Comparison of ENCODE assay signal across 11 mouse cellular contexts in genomic region chr8:79360774-79361527, GRCm38 (mm10). TPM values are rescaled to one million over a fixed set of nuclear protein-coding genes. Genes with fewer than 3 reads are reported as not detected.
DNase-seq lines count a peak whose midpoint lies in the region; ATAC-seq and TF ChIP-seq lines count a peak whose summit lies in the region.
"Had no signal": no experiment of that assay in that cellular context is flagged by ENCODE, and none has a peak within 500 bp of the region (broad histone marks: within the 10 kb centered on the region; RNA-seq: fewer than 3 reads in every experiment).

No protein-coding gene starts in this region.

- H3K36me3 ChIP-seq in heart, embryonic 13.5 days: peaks cover 51% of the 10 kb centered on the region
- 0 out of 2 replicates have a peak, but pooled peaks cover 2% of the 10 kb centered on the region for H3K36me3 ChIP-seq in hindbrain, embryonic 16.5 days (ENCODE audit: control insufficient read depth, insufficient read depth, low read length)
- peaks cover 5% of the 10 kb centered on the region; the same call in 1 of the 2 replicates for H3K36me3 ChIP-seq in stomach, embryonic 14.5 days (ENCODE audit: control insufficient read depth, insufficient read depth, low read length)

- no peak for TF ChIP-seq CTCF in lung, adult 2 months (IDR thresholded peaks at IDR 0.05; ENCODE audit: insufficient read depth, low read length)

- no peak overlapping the region for H3K4me3 ChIP-seq in heart, embryonic 13.5 days
- H3K4me3 ChIP-seq in lung, adult 2 months (replicated peaks; ENCODE audit: extremely low read depth, low read depth, low read length): no peak overlapping the region
- no peak overlapping the region for H3K4me3 ChIP-seq in hindbrain, embryonic 16.5 days (ENCODE audit: low read length)
- no peak overlapping the region for H3K4me3 ChIP-seq in stomach, embryonic 14.5 days (ENCODE audit: low read depth, low read length)
- H3K4me3 ChIP-seq: embryonic facial prominence, embryonic 10.5 days; megakaryocyte, embryonic 14.5 days had no signal

- no peak for TF ChIP-seq POLR2A in lung, adult 2 months (IDR thresholded peaks at IDR 0.05; ENCODE audit: borderline replicate concordance, extremely low read depth, low read depth, low read length)

- no peak for DNase-seq in heart, adult 11 months
- peak; percentile 24 for DNase-seq in lung, postnatal 36 days
- DNase-seq in lung, adult 2 months: no peak
- no peak for DNase-seq in spleen, adult 18-20 months
- no peak for DNase-seq in gastrocnemius, postnatal 25 days
- DNase-seq: thymus, adult 2 months had no signal

- H3K27ac ChIP-seq in heart, embryonic 13.5 days (replicated peaks): peak overlapping the region; percentile 62
- peak overlapping the region; percentile 40 for H3K27ac ChIP-seq in hindbrain, embryonic 16.5 days (ENCODE audit: low read depth, low read length)
- H3K27ac ChIP-seq in stomach, embryonic 14.5 days (ENCODE audit: low read length): peak overlapping the region; percentile 55; the same call in 1 of the 2 replicates
- H3K27ac ChIP-seq: embryonic facial prominence, embryonic 10.5 days had no signal

- WGBS in heart, embryonic 13.5 days: 62% methylated on average over 6 of the region's 6 CpGs
- WGBS in lung, adult 2 months: 73% methylated on average over 6 of the region's 6 CpGs
- WGBS in hindbrain, embryonic 16.5 days: 52% methylated on average over 6 of the region's 6 CpGs
- WGBS in stomach, embryonic 14.5 days: 42% methylated on average over 6 of the region's 6 CpGs

- 0 out of 2 replicates have a peak overlapping the region, but pooled peaks have one; percentile 10 for H3K9ac ChIP-seq in heart, embryonic 13.5 days
- H3K9ac ChIP-seq in hindbrain, embryonic 16.5 days (ENCODE audit: low read depth, low read length): no peak overlapping the region
- no peak overlapping the region for H3K9ac ChIP-seq in stomach, embryonic 14.5 days (replicated peaks; ENCODE audit: low read depth, low read length)

- H3K4me2 ChIP-seq in heart, embryonic 13.5 days: no peak overlapping the region
- no peak overlapping the region for H3K4me2 ChIP-seq in hindbrain, embryonic 16.5 days (ENCODE audit: low read length)
- no peak overlapping the region; the same call in 1 of the 2 replicates for H3K4me2 ChIP-seq in stomach, embryonic 14.5 days (replicated peaks; ENCODE audit: low read depth, low read length)

- ATAC-seq in heart, embryonic 13.5 days (ENCODE audit: extremely low read depth, insufficient number of reproducible peaks, low FRiP score, low TSS enrichment): no peak
- ATAC-seq in hindbrain, embryonic 16.5 days: no peak
- peak; percentile 76 for ATAC-seq in stomach, embryonic 14.5 days (ENCODE audit: insufficient number of reproducible peaks, insufficient read depth, low FRiP score, low read depth)

- peaks cover 47% of the 10 kb centered on the region for H3K4me1 ChIP-seq in heart, embryonic 13.5 days
- H3K4me1 ChIP-seq in lung, adult 2 months (ENCODE audit: control insufficient read depth, insufficient read depth, low read length): peaks cover 15% of the 10 kb centered on the region
- peaks cover 17% of the 10 kb centered on the region for H3K4me1 ChIP-seq in hindbrain, embryonic 16.5 days (ENCODE audit: control insufficient read depth, insufficient read depth, low read depth, low read length)
- peaks cover 22% of the 10 kb centered on the region for H3K4me1 ChIP-seq in stomach, embryonic 14.5 days (ENCODE audit: control insufficient read depth, insufficient read depth, low read length)

- no peaks in the 10 kb centered on the region for H3K27me3 ChIP-seq in heart, embryonic 13.5 days (replicated peaks)
- H3K27me3 ChIP-seq in hindbrain, embryonic 16.5 days (replicated peaks; ENCODE audit: control insufficient read depth, insufficient read depth, low read length): no peaks in the 10 kb centered on the region
- H3K27me3 ChIP-seq in stomach, embryonic 14.5 days (ENCODE audit: control insufficient read depth, insufficient read depth, low read length): no peaks in the 10 kb centered on the region
- H3K27me3 ChIP-seq: megakaryocyte, embryonic 14.5 days had no signal

- no peaks in the 10 kb centered on the region for H3K9me3 ChIP-seq in heart, embryonic 13.5 days
- no peaks in the 10 kb centered on the region for H3K9me3 ChIP-seq in hindbrain, embryonic 16.5 days (ENCODE audit: control insufficient read depth, low read length)
- no peaks in the 10 kb centered on the region for H3K9me3 ChIP-seq in stomach, embryonic 14.5 days (ENCODE audit: control insufficient read depth, low read depth, low read length)
- H3K9me3 ChIP-seq: embryonic facial prominence, embryonic 10.5 days; megakaryocyte, embryonic 14.5 days had no signal

RNA-seq across cellular contexts. Expression of gene Smad1, which starts 38.4 kb away (rescaled TPM):
- polyA plus RNA-seq in heart, embryonic 13.5 days (2015; fragmentation: Nextera tagmentation; extraction: Ambion mirVana): 19.0 and 20.2 TPM in 2 replicates
- 35.0 and 46.0 TPM in 2 replicates for polyA plus RNA-seq in lung, adult 2 months (2012; rRNA removed)
- 55.2 and 62.3 TPM in 2 replicates for polyA plus RNA-seq in hindbrain, embryonic 16.5 days (2015; fragmentation: Nextera tagmentation; extraction: Ambion mirVana)
- 50.5 and 54.8 TPM in 2 replicates for polyA plus RNA-seq in stomach, embryonic 14.5 days (2014; fragmentation: Nextera tagmentation; extraction: Ambion mirVana)
- total RNA-seq in gastrocnemius, postnatal 25 days (2021): 10 to 100 TPM in 1 of 2 experiments, 1 to 10 TPM in 1; 9.4 to 11.3 TPM
